Mouse (Mus musculus) retina, postnatal 7 days (tissue): ENCODE measurements around the gene Gm13278.
"Not testable (repeated sequence)": the region's sequence is repeated elsewhere in the genome, so short reads cannot be mapped to it uniquely, and the experiment has no call there.

Experiments
- DNase-seq: peaks from one replicate; pipeline ENCODE4 v3.0.0-alpha.2; 2012; ENCODE audit warnings: low read depth, low spot score

Gm13278 gene

DNA sequence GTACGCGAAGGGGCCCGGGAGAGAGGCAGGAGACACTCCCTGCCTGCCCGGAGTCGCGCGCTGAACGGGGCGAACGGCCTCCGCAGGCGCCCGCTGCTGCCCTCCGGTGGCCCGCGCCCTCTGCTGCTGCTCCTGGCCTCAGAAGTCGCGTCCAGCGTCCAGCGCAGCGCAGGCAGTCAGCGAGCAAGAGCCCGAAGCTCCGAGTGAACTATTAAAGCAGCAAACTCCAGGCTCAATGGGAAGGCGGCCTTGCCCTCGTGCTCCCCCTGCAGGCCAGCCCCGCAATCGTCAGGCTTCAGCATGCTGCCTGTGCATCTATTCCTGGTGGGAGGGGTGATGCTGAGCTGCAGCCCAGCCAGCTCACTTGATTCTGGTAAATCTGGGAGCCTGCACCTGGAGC lies at the start of gene Gm13278:
Gm13278 (plus strand) TSS at position 301 of the 400 bp plus-strand sequence.
- DNase-seq, result not testable (repeated sequence)

DNA sequence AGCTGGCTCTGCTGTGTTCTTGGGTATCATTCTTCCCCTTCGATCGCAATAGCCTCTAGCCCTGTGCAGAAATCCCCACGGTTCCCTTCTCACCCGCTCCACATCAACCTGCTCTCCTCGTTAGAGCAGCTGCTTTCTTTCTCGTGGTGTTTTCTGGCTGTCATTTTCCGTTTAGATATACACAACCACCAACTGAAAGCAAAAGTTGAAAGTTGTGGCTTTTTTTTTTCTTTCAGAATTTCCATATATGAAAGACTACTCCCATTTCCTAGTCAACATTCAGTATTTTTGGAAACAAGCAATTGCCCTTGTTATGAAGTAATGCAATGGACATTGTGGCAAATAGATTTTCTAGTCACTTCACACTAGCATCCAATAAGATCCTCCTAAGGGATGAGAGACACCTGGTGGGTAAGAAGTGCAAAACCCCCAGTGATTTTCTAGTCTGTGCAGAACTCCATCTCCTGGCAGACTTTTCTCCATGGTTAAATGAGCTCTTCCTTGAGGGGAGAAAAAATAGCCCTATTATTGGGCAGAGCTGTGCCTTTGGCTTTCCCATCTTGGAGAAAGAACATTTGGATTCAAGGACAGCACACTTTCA lies 48.5 kb upstream of the Gm13278 start:
- no peak for DNase-seq

DNA sequence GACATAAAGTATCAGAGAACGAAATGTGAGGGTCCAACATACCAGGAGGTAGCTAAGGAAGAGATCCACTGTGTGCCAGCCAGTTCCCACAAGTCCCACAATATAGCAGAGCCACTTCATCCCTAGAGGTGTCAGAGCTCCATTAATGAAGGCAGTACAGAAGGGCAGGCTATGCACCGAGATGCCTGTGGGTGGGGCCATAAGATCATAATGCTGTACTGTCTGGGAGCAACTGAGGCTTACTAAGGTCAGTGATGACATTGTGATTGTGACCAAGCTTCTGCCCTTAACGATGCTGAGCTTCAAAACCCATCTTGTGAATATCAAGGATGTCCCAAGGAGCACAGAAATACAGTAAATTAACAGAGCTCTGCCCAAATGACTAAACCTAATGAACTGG lies 47.1 kb upstream of the Gm13278 start:
- no peak for DNase-seq

DNA sequence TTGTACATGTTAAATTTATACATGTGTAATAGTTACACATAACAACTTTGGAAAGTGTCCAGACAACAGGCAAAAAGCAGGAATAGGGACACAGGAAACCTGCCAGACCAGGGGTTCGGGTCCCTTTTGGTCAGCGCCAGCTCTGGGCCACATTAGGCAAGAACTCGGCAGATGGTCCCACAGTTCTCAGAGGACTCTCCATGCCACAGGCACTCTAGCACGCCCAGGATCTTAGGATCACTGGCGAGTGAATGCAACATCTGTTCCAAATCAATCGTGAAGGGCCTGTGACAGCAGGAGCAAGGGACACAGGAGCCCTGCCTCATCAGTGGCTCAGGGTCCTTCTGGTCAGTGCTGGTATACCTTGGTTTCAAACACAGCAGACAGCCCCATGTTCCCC lies 41.4 kb upstream of the Gm13278 start:
- DNase-seq, result no peak

DNA sequence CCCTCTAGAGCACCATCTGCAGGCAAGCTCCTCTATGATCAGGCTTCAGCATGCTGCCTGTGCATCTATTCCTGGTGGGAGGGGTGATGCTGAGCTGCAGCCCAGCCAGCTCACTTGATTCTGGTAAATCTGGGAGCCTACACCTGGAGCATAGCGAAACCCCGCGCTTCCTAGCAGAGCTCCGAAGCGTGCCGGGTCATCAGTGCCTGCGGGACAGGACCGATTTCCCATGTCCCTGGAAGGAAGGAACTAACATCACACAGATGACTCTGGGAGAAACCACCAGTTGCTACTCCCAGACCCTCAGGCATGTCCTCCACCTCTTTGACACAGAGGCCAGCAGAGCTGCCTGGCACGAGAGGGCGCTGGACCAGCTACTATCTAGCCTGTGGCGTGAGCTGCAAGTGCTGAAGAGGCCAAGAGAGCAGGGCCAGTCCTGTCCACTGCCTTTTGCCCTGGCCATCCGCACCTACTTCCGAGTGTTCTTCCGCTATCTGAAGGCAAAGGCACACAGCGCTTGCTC lies 36.5 kb upstream of the Gm13278 start, which contains the start of gene Gm13271:
Gm13271 (plus strand) TSS at position 51 of the 523 bp plus-strand sequence.
- not testable (repeated sequence) for DNase-seq

DNA sequence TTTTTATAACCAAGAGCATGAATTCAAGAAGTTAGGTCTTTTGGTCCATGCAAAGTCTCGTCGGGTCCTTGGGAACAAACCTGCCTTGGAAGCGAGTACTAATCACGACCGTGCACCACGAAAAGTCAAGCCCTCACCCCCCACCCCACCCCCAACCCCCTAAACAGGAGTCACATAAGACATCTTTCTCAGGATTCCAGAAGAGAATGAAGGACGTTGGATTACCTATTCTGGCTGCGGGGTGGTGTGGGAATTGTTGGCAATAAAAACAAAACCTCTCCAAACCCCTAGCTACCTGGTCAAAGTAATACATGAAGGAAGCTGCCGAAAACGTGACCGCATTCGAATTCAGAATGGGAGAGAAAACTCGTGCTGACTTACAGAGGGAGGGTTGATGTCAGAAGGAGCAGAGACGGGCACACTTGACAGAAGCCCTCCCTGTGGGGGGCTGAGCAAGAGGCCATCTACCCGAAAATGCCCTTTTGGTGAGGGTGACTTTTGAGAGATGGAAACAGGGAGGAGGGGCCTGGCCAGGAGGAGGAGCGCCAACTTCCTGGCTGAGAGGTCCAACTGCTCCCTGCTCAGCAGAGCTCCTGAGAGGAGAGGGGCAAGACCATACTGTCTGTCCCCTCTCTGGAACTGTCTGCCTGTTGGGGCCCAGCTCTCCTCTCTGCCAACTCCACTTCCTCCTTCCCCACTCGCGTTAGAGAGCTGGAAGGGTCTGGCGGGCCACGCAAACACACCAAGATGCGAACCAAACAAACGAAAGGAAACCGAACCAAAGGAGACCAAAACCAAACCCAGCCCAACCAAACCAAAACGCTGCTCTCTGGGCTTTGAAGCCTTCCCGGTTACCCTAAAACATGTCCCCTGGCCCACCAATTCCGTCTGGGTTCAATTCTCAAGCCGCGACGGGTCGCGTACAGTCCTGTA lies 34.5 kb upstream of the Gm13278 start:
- not testable (repeated sequence) for DNase-seq

DNA sequence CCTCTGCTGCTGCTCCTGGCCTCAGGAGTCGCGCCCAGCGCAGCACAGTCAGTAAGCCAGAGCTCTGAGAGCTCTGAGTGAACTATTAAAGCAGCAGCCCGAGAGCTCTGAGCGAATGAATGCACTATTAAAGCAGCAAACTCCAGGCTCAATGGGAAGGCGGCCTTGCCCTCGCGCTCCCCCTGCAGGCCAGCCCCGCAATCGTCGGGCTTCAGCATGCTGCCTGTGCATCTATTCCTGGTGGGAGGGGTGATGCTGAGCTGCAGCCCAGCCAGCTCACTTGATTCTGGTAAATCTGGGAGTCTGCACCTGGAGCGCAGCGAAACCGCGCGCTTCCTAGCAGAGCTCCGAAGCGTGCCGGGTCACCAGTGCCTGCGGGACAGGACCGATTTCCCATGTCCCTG lies 33.7 kb upstream of the Gm13278 start:
- DNase-seq, result peak; percentile 80

DNA sequence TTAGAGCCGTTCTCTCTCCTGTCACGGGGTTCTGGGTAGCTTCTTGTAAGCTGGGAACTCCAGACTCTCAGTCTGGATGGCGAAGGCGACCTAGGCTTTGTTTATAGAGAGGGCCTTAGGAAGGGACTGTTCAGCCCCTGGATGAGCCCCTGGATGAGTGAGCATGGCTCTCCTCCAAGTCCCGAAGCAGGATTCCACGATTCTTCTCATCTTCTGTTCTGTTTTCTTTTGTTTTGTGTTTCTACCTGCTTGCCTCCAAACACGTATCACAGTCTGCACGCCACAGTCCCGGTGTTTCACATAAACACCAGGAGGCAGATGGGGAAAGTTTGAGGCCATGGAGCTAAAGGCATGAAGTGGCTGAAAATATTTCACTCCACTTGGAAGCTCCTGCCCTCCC lies 32.6 kb upstream of the Gm13278 start:
- not testable (repeated sequence) for DNase-seq

DNA sequence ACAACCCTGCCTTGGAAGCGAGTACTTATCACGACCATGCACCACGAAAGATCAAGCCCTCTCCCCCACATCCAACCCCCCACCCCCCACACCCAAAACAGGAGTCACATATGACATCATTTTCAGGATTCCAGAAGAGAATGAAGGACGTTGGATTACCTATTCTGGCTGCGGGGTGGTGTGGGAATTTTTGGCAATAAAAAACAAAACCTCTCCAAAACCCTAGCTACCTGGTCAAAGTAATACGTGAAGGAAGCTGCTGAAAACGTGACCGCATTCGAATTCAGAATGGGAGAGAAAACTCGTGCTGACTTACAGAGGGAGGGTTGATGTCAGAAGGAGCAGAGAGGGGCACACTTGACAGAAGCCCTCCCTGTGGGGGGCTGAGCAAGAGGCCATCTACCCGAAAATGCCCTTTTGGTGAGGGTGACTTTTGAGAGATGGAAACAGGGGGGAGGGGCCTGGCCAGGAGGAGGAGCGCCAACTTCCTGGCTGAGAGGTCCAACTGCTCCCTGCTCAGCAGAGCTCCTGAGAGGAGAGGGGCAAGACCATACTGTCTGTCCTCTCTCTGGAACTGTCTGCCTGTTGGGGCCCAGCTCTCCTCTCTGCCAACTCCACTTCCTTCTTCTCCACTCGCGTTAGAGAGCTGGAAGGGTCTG lies 31.6 kb upstream of the Gm13278 start, which contains the start of gene Gm13283:
Gm13283 (plus strand) TSS at position 510 of the 659 bp plus-strand sequence.
- DNase-seq, result not testable (repeated sequence)

DNA sequence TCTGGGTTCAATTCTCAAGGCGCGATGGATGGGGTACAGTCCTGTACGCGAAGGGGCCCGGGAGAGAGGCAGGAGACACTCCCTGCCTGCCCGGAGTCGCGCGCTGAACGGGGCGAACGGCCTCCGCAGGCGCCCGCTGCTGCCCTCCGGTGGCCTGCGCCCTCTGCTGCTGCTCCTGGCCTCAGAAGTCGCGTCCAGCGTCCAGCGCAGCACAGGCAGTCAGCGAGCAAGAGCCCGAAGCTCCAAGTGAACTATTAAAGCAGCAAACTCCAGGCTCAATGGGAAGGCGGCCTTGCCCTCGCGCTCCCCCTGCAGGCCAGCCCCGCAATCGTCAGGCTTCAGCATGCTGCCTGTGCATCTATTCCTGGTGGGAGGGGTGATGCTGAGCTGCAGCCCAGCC lies 30.9 kb upstream of the Gm13278 start:
- DNase-seq, result peak; percentile 75

DNA sequence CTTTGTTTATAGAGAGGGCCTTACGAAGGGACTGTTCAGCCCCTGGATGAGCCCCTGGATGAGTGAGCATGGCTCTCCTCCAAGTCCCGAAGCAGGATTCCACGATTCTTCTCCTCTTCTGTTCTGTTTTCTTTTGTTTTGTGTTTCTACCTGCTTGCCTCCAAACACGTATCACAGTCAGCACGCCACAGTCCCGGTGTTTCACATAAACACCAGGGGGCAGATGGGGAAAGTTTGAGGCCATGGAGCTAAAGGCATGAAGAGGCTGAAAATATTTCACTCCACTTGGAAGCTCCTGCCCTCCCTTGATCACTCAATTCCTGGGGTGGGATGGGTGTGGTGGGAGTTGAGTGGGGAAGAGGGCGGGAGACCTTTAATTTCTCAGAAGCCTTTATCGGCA lies 29.6 kb upstream of the Gm13278 start:
- not testable (repeated sequence) for DNase-seq

DNA sequence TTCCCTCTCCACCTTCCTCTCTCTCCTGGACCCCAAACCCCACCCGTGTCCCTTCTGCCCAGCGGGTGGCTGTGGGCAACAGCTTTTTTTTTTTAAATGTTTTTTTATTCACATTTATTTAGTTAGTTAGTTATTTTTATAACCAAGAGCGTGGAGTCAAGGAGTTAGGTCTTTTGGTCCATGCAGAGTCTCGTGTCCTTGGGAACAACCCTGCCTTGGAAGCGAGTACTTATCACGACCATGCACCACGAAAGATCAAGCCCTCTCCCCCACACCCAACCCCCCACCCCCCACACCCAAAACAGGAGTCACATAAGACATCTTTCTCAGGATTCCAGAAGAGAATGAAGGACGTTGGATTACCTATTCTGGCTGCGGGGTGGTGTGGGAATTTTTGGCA lies 29.0 kb upstream of the Gm13278 start:
- not testable (repeated sequence) for DNase-seq

DNA sequence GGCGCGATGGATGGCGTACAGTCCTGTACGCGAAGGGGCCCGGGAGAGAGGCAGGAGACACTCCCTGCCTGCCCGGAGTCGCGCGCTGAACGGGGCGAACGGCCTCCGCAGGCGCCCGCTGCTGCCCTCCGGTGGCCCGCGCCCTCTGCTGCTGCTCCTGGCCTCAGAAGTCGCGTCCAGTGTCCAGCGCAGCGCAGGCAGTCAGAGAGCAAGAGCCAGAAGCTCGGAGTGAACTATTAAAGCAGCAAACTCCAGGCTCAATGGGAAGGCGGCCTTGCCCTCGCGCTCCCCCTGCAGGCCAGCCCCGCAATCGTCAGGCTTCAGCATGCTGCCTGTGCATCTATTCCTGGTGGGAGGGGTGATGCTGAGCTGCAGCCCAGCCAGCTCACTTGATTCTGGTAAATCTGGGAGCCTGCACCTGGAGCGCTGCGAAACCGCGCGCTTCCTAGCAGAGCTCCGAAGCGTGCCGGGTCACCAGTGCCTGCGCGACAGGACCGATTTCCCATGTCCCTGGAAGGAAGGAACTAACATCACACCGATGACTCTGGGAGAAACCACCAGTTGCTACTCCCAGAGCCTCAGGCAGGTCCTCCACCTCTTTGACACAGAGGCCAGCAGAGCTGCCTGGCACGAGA lies 27.8 kb upstream of the Gm13278 start:
- DNase-seq, result peak; percentile 43

DNA sequence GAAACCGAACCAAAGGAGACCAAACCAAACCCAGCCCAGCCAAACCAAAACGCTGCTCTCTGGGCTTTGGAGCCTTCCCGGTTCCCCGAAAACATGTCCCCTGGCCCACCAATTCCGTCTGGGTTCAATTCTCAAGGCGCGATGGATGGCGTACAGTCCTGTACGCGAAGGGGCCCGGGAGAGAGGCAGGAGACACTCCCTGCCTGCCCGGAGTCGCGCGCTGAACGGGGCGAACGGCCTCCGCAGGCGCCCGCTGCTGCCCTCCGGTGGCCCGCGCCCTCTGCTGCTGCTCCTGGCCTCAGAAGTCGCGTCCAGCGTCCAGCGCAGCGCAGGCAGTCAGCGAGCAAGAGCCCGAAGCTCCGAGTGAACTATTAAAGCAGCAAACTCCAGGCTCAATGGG lies 17.8 kb upstream of the Gm13278 start, which contains the start of gene Gm13290:
Gm13290 (plus strand) TSS at position 301 of the 400 bp plus-strand sequence.
- DNase-seq, result not testable (repeated sequence)

DNA sequence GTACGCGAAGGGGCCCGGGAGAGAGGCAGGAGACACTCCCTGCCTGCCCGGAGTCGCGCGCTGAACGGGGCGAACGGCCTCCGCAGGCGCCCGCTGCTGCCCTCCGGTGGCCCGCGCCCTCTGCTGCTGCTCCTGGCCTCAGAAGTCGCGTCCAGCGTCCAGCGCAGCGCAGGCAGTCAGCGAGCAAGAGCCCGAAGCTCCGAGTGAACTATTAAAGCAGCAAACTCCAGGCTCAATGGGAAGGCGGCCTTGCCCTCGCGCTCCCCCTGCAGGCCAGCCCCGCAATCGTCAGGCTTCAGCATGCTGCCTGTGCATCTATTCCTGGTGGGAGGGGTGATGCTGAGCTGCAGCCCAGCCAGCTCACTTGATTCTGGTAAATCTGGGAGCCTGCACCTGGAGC lies 14.7 kb upstream of the Gm13278 start, which contains the start of gene Gm13289:
Gm13289 (plus strand) TSS at position 301 of the 400 bp plus-strand sequence.
- DNase-seq, result not testable (repeated sequence)

DNA sequence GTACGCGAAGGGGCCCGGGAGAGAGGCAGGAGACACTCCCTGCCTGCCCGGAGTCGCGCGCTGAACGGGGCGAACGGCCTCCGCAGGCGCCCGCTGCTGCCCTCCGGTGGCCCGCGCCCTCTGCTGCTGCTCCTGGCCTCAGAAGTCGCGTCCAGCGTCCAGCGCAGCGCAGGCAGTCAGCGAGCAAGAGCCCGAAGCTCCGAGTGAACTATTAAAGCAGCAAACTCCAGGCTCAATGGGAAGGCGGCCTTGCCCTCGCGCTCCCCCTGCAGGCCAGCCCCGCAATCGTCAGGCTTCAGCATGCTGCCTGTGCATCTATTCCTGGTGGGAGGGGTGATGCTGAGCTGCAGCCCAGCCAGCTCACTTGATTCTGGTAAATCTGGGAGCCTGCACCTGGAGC lies 11.8 kb upstream of the Gm13278 start, which contains the start of gene Gm13272:
Gm13272 (plus strand) TSS at position 301 of the 400 bp plus-strand sequence.
- not testable (repeated sequence) for DNase-seq

DNA sequence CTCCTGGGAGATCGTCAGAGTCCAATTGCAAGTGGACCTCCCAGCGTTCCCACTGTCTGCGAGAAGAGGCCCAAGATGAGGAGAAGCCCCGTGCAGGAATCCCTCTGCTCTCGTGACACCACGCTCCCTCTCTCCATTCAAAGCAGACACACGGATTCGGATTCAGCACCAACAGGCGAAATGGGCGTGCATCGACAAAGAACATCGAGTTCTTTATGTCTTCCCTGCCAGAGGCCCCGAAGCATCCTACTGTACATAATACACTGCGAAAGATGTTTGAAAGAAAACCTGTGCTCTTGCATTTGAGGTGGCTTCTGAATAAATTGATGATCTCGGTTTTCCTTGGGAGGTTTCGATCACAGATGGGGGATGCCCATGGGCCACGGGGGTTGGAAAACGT lies 11.0 kb upstream of the Gm13278 start:
- DNase-seq, result not testable (repeated sequence)

DNA sequence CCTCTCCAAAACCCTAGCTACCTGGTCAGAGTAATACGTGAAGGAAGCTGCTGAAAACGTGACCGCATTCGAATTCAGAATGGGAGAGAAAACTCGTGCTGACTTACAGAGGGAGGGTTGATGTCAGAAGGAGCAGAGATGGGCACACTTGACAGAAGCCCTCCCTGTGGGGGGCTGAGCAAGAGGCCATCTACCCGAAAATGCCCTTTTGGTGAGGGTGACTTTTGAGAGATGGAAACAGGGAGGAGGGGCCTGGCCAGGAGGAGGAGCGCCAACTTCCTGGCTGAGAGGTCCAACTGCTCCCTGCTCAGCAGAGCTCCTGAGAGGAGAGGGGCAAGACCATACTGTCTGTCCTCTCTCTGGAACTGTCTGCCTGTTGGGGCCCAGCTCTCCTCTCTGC lies 9.5 kb upstream of the Gm13278 start, which contains the start of gene Ifnz:
Ifnz (plus strand) TSS at position 301 of the 400 bp plus-strand sequence.
- DNase-seq, result not testable (repeated sequence)

DNA sequence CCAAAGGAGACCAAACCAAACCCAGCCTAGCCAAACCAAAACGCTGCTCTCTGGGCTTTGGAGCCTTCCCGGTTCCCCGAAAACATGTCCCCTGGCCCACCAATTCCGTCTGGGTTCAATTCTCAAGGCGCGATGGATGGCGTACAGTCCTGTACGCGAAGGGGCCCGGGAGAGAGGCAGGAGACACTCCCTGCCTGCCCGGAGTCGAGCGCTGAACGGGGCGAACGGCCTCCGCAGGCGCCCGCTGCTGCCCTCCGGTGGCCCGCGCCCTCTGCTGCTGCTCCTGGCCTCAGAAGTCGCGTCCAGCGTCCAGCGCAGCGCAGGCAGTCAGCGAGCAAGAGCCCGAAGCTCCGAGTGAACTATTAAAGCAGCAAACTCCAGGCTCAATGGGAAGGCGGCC lies 9.0 kb upstream of the Gm13278 start:
- not testable (repeated sequence) for DNase-seq

DNA sequence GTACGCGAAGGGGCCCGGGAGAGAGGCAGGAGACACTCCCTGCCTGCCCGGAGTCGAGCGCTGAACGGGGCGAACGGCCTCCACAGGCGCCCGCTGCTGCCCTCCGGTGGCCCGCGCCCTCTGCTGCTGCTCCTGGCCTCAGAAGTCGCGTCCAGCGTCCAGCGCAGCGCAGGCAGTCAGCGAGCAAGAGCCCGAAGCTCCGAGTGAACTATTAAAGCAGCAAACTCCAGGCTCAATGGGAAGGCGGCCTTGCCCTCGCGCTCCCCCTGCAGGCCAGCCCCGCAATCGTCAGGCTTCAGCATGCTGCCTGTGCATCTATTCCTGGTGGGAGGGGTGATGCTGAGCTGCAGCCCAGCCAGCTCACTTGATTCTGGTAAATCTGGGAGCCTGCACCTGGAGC lies 5.9 kb upstream of the Gm13278 start, which contains the start of gene Gm13276:
Gm13276 (plus strand) TSS at position 301 of the 400 bp plus-strand sequence.
- DNase-seq, result not testable (repeated sequence)

DNA sequence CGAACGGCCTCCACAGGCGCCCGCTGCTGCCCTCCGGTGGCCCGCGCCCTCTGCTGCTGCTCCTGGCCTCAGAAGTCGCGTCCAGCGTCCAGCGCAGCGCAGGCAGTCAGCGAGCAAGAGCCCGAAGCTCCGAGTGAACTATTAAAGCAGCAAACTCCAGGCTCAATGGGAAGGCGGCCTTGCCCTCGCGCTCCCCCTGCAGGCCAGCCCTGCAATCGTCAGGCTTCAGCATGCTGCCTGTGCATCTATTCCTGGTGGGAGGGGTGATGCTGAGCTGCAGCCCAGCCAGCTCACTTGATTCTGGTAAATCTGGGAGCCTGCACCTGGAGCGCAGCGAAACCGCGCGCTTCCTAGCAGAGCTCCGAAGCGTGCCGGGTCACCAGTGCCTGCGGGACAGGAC lies 2.9 kb upstream of the Gm13278 start, which contains the start of gene Gm13277:
Gm13277 (plus strand) TSS at position 231 of the 400 bp plus-strand sequence.
- not testable (repeated sequence) for DNase-seq
